Mouse (Mus musculus) neural tube, embryonic 15.5 days (tissue): ENCODE measurements around the gene Spdye4a. TPM values are rescaled to one million over a fixed set of nuclear protein-coding genes. Genes with fewer than 3 reads are reported as not detected.
"Not testable (repeated sequence)": the region's sequence is repeated elsewhere in the genome, so short reads cannot be mapped to it uniquely, and the experiment has no call there.

ENCODE experiments used
- ATAC-seq: fragments of 200-750 bp; cut with Nextera tagmentation; 2 replicates; pipeline ENCODE4 v1.8.0; 2017; ENCODE audit warnings: mild to moderate bottlenecking, moderate TSS enrichment, moderate library complexity; ENCODE audit not compliant: low FRiP score
- H3K27ac ChIP-seq: fragments of 300-500 bp; sonication (generic); replicated peaks from 2 replicates; pipeline ENCODE4 v1.5.1; 2015; ENCODE audit warnings: mild to moderate bottlenecking, inconsistent platforms
- H3K27me3 ChIP-seq: fragments of 300-500 bp; sonication (generic); replicated peaks from 2 replicates; pipeline ENCODE4 v1.6.1; 2015; ENCODE audit warnings: inconsistent platforms
- H3K36me3 ChIP-seq: fragments of 300-500 bp; sonication (generic); 2 replicates; pipeline ENCODE4 v1.6.1; 2015; ENCODE audit warnings: inconsistent platforms
- H3K4me1 ChIP-seq: fragments of 300-500 bp; sonication (generic); 2 replicates; pipeline ENCODE4 v1.6.1; 2015; ENCODE audit warnings: inconsistent platforms
- H3K4me2 ChIP-seq: fragments of 300-500 bp; sonication (generic); 2 replicates; pipeline ENCODE4 v1.6.1; 2015; ENCODE audit warnings: inconsistent platforms, mild to moderate bottlenecking, moderate library complexity
- H3K4me3 ChIP-seq: fragments of 300-500 bp; sonication (generic); replicated peaks from 2 replicates; pipeline ENCODE4 v1.5.1; 2015; ENCODE audit warnings: mild to moderate bottlenecking, inconsistent platforms
- H3K9ac ChIP-seq: fragments of 300-500 bp; sonication (generic); replicated peaks from 2 replicates; pipeline ENCODE4 v1.6.1; 2015; ENCODE audit warnings: mild to moderate bottlenecking, inconsistent platforms
- H3K9me3 ChIP-seq: fragments of 300-500 bp; sonication (generic); replicated peaks from 2 replicates; pipeline ENCODE4 v1.6.1; 2016; ENCODE audit warnings: inconsistent platforms
- WGBS: fragments of 180-500 bp; shearing (Covaris S2); methylation state at CpG from one replicate; pipeline ENCODE4 v1.1.7; 2015; ENCODE audit warnings: mixed read lengths; 5-methylcytosine and 5-hydroxymethylcytosine counted together
- polyA plus RNA-seq: library from polyadenylated mRNA; unstranded; fragments of >200 nt; fragmentation: Nextera tagmentation; extraction: Ambion mirVana; gene quantifications from 2 replicates; pipeline ENCODE4 v1.2.1, GENCODE M21; 2015

The Spdye4a gene
- polyA plus RNA-seq, 1 experiment from 2014 or later, result not detected

GRCm38 (mm10) chr5:143222287-143222686, 4.4 kb downstream of the Spdye4a start:
- Histone ChIP-seq H3K36me3 (no peaks in the 10 kb centered on the region), H3K9ac (no peak overlapping the region), H3K27me3 (no peaks in the 10 kb centered on the region), H3K4me1 (no peaks in the 10 kb centered on the region), H3K9me3 (no peaks in the 10 kb centered on the region), H3K4me3 (no peak overlapping the region), H3K4me2 (no peak overlapping the region), H3K27ac (no peak overlapping the region)
- WGBS, result 87% methylated on average over 1 of the region's 1 CpGs
- ATAC-seq, result no peak

DNA sequence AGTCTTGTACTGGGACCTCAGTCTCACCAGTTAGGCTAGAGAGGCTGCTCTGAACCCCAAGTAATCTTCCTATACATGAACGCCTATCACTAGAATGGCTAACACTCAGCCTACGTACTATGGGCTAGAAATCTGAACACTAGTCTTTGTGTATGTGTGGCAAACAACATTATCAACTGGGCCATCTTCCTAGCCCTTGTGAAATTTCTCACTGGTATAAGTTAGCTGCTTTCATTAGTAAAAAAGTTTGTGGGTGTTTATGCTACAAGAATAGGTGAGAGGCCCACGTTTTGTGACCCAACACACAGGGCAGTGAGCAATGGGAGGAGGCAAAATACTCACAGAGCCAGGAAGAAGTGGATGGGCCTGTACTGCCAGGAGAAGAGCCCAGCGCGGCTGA, 5.7 kb downstream of the Spdye4a start:
- Histone ChIP-seq H3K4me1 (no peaks in the 10 kb centered on the region), H3K27ac (no peak overlapping the region), H3K9me3 (no peaks in the 10 kb centered on the region), H3K4me3 (no peak overlapping the region), H3K36me3 (no peaks in the 10 kb centered on the region), H3K27me3 (no peaks in the 10 kb centered on the region), H3K4me2 (no peak overlapping the region), H3K9ac (no peak overlapping the region)
- 82% methylated on average over 5 of the region's 5 CpGs for WGBS
- no peak for ATAC-seq

DNA sequence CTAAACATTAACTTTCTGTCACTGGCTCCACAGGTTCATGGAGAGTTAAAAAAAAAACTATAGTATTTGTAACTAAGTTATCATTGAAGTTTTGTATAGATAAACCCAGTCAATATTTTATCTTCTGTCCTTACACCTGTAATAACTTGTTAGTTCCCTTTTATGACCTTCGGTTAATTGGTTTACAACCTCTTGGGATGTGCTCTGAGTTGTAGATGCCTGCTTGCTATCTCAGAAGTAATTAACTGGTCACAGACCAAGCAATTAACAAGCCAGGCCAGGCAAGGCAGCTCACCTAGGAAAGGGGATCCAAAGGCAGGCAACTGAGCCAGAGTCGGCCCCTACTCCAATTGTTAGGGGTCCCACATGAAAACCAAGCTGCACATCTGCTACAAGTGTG, 12.9 kb downstream of the Spdye4a start:
- 59% methylated on average over 2 of the region's 2 CpGs for WGBS
- Histone ChIP-seq H3K9ac (no peak overlapping the region), H3K27me3 (no peaks in the 10 kb centered on the region), H3K4me1 (no peaks in the 10 kb centered on the region), H3K4me3 (no peak overlapping the region), H3K9me3 (no peaks in the 10 kb centered on the region), H3K36me3 (no peaks in the 10 kb centered on the region), H3K4me2 (no peak overlapping the region), H3K27ac (no peak overlapping the region)
- no peak for ATAC-seq

DNA sequence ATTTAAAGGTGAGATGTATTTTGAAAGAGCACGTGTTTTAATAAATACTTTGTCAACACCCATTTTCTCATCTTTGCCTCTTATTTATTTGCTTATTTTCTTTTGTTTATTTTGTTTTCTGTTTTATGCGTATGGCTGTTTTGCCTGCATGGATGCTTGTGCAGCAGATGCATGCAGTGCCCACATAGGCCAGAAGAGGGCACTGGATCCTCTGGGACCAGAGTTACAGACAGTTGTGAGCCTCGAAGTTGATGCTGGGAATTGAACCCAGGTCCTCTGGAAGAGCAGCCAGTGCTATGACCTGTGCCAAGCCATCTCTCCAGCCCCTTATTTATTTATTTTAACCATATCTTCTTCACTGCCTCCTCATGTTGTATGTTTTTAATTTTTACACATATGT, 21.7 kb downstream of the Spdye4a start:
- no peaks in the 10 kb centered on the region for H3K9me3 ChIP-seq
- no peaks in the 10 kb centered on the region for H3K4me1 ChIP-seq
- no peak overlapping the region for H3K27ac ChIP-seq
- H3K4me3 ChIP-seq, result no peak overlapping the region
- H3K27me3 ChIP-seq, result no peaks in the 10 kb centered on the region
- WGBS, result 79% methylated on average over 3 of the region's 3 CpGs
- ATAC-seq, result no peak
- H3K9ac ChIP-seq, result no peak overlapping the region
- no peak overlapping the region for H3K4me2 ChIP-seq
- no peaks in the 10 kb centered on the region for H3K36me3 ChIP-seq

- no peaks in the 10 kb centered on the region for H3K9me3 ChIP-seq
- H3K36me3 ChIP-seq, result no peaks in the 10 kb centered on the region
- H3K4me3 ChIP-seq, result no peak overlapping the region
- H3K27me3 ChIP-seq, result no peaks in the 10 kb centered on the region
- H3K4me1 ChIP-seq, result no peaks in the 10 kb centered on the region
- H3K27ac ChIP-seq, result no peak overlapping the region
- H3K4me2 ChIP-seq, result no peak overlapping the region
- WGBS, result 92% methylated on average over 4 of the region's 4 CpGs
- ATAC-seq, result no peak
- H3K9ac ChIP-seq, result no peak overlapping the region
Measured at GRCm38 (mm10) chr5:143196506-143196905, 30.2 kb downstream of the Spdye4a start.

DNA sequence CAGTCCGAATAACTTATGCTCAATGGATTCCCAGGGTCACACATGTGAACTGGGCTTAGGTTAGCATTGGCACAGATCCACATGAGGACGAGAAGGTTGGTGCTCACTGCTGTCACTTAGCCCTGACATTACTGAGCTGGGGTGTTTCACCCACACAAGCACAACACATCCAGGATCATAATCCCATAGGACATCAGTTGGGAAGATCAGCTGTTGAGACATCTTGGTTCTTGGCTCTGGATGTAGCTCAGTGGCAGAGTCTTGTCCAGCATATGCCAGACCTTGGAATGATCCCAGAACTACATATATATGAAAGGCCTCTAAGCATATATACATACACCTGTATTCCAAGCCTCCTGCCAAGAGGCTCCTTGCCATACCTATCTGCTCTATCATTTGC, 31.5 kb downstream of the Spdye4a start:
- no peak for ATAC-seq

GRCm38 (mm10) chr5:143194747-143195146, 31.9 kb downstream of the Spdye4a start:
- H3K27ac ChIP-seq, ATAC-seq, H3K9me3 ChIP-seq, H3K4me1 ChIP-seq, H3K4me3 ChIP-seq, H3K4me2 ChIP-seq, H3K27me3 ChIP-seq, H3K36me3 ChIP-seq, H3K9ac ChIP-seq: not testable (repeated sequence)
- WGBS, result 71% methylated on average over 8 of the region's 8 CpGs

More for the DNA sequence above, 31.5 kb downstream of the Spdye4a start:
- Histone ChIP-seq H3K4me3 (no peak overlapping the region), H3K36me3 (no peaks in the 10 kb centered on the region), H3K27me3 (no peaks in the 10 kb centered on the region), H3K27ac (no peak overlapping the region), H3K9me3 (no peaks in the 10 kb centered on the region), H3K4me1 (no peaks in the 10 kb centered on the region), H3K4me2 (no peak overlapping the region), H3K9ac (no peak overlapping the region)
- 71% methylated on average over 2 of the region's 2 CpGs for WGBS

GRCm38 (mm10) chr5:143192806-143193205, 33.9 kb downstream of the Spdye4a start:
- H3K36me3 ChIP-seq, result no peaks in the 10 kb centered on the region
- no peak overlapping the region for H3K4me2 ChIP-seq
- no peaks in the 10 kb centered on the region for H3K9me3 ChIP-seq
- 89% methylated on average over 8 of the region's 8 CpGs for WGBS
- no peak overlapping the region for H3K4me3 ChIP-seq
- H3K4me1 ChIP-seq, result no peaks in the 10 kb centered on the region
- no peak overlapping the region for H3K9ac ChIP-seq
- no peaks in the 10 kb centered on the region for H3K27me3 ChIP-seq
- no peak for ATAC-seq
- H3K27ac ChIP-seq, result no peak overlapping the region

DNA sequence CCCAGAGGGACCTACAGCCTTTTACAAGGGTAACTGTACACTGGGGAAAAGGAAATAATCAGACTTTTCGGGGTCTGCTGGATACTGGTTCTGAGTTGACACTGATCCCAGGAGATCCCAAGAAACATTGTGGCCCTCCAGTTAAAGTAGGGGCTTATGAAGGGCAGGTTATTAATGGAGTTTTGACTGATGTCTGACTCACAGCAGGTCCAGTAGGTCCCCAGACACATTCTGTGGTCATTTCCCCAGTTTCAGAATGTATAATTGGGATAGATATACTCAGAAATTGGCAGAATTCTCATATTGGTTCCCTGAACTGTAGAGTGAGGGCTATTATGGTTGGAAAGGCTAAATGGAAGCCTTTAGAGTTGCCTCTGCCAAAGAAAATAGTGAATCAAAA, 38.7 kb downstream of the Spdye4a start:
- not testable (repeated sequence) for H3K36me3 ChIP-seq, H3K27ac ChIP-seq, H3K4me3 ChIP-seq, H3K9me3 ChIP-seq, H3K27me3 ChIP-seq, H3K4me1 ChIP-seq, H3K4me2 ChIP-seq, H3K9ac ChIP-seq, ATAC-seq
- 86% methylated on average over 1 of the region's 1 CpGs for WGBS

DNA sequence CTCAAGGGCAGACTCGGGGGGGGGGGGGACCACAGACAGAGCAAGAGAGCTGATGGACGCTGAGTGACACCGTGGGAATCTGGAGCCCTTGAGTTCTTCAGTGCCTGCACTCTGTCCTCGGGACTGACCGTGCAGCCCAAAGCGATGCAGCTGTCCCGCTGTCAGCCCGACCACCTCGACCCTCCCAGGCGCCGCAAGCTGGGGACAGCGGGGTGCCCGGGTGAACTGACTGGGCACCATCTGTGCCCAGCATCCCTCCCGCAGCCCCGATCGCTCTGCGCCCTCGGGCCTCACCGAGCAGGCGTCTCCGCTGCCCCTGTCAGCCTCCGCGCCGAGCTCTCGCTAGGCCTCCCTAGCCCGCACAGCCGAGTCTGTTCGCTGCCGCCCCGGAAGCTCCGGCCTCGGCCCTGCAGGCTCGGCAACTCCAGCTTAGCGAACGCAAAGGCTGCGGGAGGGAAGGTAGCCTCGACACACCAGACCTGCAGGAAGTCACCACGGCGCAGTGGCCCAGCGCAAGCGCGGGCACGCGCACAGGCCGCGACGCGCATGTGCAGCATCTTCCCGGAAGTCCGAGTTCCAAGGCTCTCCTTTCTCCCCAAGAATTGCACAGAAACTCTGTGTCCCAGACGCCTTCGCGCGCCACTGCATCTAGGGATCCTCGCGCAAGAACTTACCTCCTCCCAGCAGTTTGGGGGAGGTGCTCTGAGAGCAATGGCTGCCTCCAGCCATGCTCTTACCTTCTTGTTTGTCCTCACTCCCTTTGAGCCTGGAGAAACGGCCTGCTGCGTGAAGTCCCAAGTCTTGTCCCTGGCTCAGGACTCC, 46.2 kb downstream of the Spdye4a start, which contains the start of the genes Rbak and Spdye4b:
Gene Rbak (minus strand): TSS at position 521 of the 822 bp plus-strand sequence.
Gene Spdye4b (plus strand): TSS at position 763 of the 822 bp plus-strand sequence.
- WGBS, result under 1% methylated on average over 58 of the region's 58 CpGs
- Histone ChIP-seq H3K4me1 (peaks cover 14% of the 10 kb centered on the region), H3K27ac (peak within 1 kb of the TSS; percentile 91), H3K4me3 (peak within 1 kb of the TSS; percentile 79), H3K4me2 (peak within 1 kb of the TSS; percentile 80), H3K36me3 (peaks cover 32% of the 10 kb centered on the region), H3K27me3 (no peaks in the 10 kb centered on the region), H3K9ac (peak within 1 kb of the TSS; percentile 94), H3K9me3 (no peaks in the 10 kb centered on the region)
- ATAC-seq, result peak; percentile 96

DNA sequence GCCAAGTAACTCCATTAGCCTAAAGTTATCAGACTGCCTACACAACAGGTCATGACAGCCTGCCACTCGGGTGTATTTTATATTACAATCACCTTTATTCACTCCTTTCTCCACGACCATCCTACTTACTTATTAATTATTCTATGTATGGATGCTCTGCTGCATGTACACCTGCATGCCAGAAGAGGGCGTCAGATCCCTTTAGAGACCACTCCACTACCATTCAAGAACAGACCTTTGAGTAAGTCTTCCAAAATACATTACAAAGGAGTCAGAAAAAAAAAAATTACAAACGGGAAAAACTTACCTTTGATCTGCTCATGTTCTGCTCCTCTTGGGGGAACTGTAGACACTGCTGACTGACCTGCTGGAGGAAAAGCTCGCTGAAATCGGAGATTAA, 47.5 kb downstream of the Spdye4a start:
- peak overlapping the region; percentile 79 for H3K4me3 ChIP-seq
- peaks cover 14% of the 10 kb centered on the region for H3K4me1 ChIP-seq
- no peak overlapping the region for H3K9ac ChIP-seq
- no peaks in the 10 kb centered on the region for H3K9me3 ChIP-seq
- peaks cover 45% of the 10 kb centered on the region for H3K36me3 ChIP-seq
- H3K4me2 ChIP-seq, result peak overlapping the region; percentile 80
- no peaks in the 10 kb centered on the region for H3K27me3 ChIP-seq
- ATAC-seq, result no peak
- WGBS, result 38% methylated on average over 6 of the region's 6 CpGs
- no peak overlapping the region for H3K27ac ChIP-seq

- Histone ChIP-seq H3K27ac (no peak overlapping the region), H3K36me3 (peaks cover 60% of the 10 kb centered on the region)
Measured at GRCm38 (mm10) chr5:143177541-143178200, 49.0 kb downstream of the Spdye4a start.

More at GRCm38 (mm10) chr5:143177541-143178200, 49.0 kb downstream of the Spdye4a start:
- no peak overlapping the region for H3K9ac ChIP-seq
- H3K9me3 ChIP-seq, result 0 out of 2 replicates have a peak, but pooled peaks cover 2% of the 10 kb centered on the region
- H3K4me2 ChIP-seq, result no peak overlapping the region
- 89% methylated on average over 3 of the region's 3 CpGs for WGBS
- H3K27me3 ChIP-seq, result no peaks in the 10 kb centered on the region
- H3K4me3 ChIP-seq, result no peak overlapping the region
- H3K4me1 ChIP-seq, result peaks cover 14% of the 10 kb centered on the region
- no peak for ATAC-seq
